Mouse (Mus musculus) CD4-positive, CD25-positive, alpha-beta regulatory T cell, adult 2 months (primary cell): ENCODE measurements around the gene Traf2.

ENCODE experiments used
- DNase-seq: peaks from one replicate; pipeline ENCODE4 v3.0.0-alpha.2; 2012; ENCODE audit warnings: low read depth, low spot score

Gene Traf2

DNA sequence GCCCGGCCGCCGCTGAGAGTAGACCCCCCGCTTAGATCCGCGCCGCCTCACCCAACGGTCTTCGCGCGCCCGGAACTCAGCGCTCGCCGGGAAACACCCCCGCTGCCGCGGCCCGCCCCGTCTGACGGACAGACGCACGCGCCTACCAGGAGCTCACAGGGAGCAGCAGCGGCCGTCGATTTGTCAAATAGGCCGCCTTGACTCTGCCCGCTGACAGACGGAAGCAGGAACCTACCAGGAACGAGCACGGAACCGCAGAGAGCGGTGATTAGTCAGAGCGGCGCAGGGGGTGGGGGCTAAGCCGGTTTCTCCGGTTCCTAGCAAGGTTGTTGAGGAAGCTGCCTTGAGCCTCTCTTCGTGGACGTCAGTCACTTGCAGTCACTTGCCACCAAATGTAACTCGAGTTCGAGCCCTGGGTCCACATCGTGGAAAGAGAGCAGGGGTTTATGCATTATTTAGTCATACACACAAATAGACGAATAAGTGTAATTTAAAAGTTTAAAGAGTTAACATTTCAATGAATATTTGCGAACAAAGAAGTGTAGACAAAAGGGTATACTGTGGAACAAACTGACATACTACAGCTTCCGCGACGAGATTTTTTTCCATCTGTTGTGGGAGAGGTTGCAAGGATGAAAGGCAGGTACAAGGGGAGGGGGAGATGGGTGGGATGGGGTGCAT is at the start of gene Traf2:
Gene Traf2 (minus strand): TSS at position 130 of the 681 bp plus-strand sequence.
- DNase-seq: peak; percentile 99

DNA sequence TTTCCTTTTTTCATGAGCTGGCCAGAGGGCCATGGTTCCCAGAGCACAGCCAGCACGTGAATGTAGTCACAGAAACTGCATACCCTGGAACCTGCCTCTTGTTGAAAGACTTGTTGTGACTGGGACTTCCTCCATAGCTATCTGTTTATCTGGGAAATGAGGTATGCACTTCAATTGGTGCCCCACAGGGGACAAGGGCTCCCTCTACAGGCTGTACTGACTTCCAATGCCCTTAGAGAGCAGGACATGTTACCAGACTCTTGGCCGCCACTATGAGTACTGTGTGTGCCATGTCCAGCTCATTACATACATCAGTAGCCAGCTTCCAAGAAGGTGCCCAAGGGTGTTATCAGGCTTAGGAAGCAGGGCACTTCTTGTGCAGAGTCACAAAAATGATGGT is 45.1 kb upstream of the Traf2 start:
- DNase-seq: peak; percentile 58

DNA sequence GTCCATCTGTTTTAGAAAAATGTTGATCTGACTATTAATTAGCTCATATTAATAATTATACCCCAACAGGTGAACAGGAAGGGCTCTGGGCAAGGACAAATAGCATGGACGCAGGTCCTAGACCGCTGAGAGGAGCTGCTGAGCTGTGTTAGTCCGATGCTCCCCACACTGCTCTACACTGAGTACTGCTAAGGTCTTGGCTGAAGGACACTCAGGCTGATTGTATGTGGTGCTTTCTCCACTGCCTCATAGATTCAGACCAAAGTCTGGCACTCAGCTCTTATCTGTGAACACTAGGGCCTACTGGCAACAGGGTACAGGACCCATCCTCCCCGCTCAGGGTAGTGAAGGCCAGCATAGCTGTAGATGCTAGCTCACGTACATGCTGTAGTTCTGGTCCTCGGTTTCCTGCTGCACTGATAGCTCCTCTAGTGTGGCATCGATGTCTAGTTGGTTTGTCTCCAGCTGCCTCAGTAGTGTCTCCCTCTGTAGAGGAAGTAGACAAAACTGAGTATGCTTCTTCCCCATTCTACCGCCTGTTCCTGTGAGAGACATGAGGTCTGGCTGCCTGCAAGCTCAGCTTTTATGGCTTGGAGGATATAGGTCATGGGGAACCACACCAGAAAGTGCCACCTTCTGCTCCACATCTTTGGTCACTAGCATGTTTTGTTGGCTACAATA is 41.6 kb upstream of the Traf2 start:
- DNase-seq: no peak

DNA sequence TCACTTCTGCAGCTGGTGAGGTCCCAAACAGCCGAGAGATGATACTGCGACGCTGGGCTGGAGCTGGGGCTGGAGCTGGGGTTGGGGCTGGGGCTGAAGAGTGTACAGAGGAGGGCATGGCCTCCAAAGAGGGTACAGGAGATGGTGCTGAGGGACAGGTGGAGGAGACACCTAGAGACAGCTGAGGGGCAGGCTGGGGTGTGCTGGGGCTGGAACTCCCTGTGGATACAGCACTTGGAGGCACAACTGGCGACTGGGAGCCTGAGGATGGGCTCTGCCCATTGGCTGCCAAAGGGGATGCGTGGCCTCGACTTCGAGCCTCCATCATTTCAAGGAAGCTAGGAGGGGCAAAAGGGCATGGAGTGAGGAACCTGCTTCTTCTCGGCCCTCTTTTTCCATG is 40.5 kb upstream of the Traf2 start:
- DNase-seq: no peak

DNA sequence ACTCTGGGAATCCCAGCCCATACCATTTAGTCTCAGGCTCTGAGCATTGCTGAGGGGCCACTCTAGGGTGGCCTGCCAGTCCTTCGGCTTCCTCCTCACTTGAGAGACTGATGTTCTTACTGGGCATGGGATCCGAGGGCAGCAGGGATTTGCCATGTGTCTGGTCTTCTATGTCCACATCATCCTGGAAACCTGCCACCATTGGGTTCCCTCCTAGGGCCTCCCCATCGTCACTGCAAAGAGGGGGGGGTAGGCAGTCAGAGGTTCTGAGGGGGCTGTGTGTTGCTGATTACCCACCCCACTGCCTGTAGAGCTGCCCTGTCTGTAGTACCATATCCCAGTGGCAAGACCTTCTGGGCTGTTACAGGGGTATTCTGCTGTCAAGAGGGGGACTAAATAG is 38.9 kb upstream of the Traf2 start:
- DNase-seq: no peak

DNA sequence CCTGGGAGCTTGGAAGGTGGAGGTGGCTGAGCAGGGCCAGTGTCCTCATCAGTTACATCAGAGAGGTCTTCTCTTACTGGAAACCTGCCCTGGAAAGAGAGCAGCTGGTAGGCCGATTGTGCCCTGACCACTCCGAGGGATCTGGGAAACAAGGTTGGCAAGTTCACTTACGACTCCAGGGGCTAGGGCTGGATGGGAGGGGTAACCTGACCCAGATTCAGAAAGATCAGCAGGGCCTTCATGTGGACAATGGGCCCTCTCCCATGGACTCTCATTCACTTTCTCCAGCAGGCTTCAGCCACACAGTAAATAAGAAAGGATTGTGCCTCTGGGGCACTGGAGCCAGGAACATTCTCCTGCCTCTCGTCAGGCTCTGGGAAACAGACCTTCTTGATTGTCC is 38.1 kb upstream of the Traf2 start:
- no peak for DNase-seq

DNA sequence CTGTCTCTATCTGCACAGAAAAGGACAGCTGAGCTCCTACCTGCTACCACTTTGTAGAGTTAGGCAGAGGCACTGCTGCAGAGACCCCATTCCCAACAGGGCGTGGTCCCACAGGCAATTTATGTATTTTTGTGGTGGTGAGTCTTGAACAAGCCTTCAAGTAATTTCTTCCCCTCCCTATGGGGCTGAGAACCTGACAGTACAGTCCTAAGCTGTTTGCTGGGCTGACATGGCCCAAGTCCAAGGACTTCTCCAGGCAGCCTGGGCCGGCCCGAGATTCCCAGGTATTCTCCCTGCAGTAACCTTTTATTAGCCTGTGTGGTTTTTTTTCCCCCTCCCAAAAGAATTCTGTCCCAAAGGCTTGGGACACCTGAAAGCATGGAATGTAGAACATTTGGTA is 37.4 kb upstream of the Traf2 start:
- no peak for DNase-seq

DNA sequence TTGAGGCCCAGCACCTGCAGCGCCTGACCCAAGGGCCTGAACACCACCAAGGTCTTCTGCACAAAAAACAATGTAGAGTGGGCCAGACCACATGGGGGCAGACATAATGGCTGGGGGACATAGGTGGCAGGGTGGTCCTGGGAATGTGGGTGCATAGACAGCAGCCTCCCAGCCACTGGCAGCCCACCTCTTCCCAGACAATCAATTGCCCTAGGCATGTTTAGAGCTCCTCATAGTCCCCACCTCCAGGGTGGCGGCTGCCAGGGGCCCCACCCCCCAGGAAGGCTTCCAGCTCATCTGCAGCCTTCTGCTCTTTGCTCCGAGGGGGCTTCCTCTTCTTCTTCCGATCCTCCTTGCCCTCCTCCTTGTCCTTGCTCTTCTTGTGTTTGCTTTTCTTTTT is 36.8 kb upstream of the Traf2 start:
- DNase-seq: no peak

DNA sequence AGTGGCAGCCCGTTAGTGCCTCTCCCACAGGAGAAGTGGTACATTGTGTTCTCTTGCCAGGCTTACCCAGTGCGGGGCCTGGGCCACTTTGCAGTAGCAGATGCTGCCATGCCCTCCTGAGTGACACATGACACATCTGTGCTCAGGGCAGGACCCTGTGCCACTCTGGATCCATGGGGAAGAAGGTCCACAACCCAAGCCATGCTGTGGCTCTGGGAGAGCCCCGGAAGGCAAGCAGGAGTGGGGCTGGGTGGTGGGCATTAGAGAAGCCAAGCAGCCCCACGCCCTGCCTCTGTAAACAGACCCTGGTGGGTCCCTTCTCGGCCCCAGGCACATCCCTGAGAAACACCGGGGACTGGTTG is 36.4 kb upstream of the Traf2 start:
- no peak for DNase-seq

DNA sequence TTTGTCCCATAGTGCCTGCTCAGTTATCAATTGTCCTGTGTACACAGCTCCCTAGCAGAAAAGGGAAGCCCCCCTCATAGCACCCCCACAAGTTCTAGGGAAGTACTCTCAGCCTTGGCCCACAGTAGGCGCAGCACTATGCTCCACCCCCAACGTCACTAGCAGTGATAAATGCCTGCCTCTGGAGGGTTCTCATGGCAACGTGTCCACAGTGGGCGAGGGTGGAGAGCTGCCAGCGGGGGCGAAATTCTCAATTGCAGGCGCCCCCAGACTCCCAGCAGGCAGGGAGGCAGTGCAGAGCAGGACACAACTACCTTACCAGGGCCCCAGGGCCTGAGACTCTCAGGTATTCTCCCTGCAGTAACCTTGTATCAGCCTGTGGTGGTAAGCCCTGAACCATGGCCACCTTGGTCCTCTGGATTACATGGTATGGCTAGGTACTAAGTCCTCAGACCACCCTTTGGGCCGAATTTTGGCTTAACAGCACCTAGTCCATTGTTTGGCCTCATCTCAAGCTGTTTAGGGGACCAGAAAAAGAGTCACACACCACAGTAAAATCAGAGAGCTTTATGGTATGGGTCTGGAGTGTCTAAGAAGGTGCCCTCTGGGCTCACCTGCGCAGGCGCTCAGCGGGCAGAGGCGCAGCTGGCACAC is 35.9 kb upstream of the Traf2 start:
- DNase-seq: peak; percentile 11

DNA sequence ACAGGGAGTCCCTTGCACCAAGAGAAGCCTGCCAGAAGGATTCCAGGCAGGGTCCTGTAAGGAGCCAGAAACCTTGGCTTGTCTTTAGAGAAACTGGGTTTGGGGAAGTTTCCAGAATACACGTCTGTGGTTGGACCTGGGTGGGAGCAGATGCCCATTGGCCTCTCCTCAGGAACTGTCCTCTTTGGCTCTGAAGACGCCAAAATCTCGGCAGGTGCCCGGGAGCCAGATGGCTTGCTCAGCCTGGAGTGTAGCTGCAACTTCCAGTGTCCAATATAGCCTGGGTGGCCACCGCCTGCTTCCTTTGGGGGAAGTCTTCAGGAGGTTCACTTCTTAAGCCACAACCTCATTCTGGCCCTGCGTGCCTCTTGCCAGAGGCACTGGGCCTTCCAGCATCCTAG is 35.2 kb upstream of the Traf2 start:
- DNase-seq: no peak

DNA sequence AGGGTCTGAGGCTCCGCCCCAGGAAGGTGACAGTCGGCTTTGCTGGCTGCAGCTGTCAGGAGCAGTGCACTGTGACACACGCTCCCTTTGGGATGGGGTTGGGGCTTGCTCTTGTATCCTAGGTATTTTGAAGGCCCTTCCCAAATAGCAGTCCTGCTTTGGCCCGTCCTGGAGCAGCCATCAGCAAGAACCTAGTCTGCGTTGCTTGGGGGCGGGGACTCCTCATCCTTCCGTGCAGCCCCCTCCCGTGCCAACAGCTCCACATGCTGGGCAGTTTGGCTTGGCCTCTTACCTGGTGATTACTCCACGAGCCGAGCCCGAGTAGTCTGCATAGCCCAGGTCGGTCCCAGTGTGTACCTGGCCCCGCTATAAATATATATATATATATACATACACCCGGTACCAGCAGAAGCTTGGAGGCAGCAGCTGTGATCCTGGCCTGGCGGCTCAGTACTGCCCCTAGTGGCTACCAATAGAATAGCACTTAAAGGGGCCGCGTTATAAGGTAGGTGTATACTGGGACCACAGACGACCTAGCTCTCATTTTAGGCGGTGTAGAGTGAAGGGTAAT is 34.6 kb upstream of the Traf2 start, which contains the start of gene Ajm1:
Gene Ajm1 (minus strand): TSS at position 464 of the 571 bp plus-strand sequence.
- DNase-seq: peak; percentile 87

DNA sequence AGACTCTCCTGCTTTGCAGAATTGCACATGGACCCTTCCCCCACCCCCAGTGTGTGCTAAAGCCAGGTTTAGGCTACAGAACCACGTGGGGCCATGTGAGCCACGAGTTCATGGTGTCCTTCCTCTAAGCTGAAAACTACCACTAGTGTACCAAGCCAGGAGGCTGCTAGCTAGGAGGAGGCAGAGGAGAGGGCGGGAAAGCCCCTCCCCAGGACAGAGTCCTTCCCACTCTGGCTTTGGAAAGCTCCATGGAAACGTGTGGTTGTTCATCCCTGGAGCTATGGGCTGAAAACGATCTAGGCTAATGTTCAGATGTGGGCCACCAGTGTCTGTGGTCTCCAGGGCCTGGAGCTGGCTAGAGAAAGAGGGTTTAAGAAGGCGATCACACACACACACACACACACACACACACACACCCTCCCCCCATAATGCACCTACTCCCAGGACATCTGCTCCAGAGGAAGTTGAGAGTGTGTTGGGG is 33.9 kb upstream of the Traf2 start:
- DNase-seq: peak; percentile 26

DNA sequence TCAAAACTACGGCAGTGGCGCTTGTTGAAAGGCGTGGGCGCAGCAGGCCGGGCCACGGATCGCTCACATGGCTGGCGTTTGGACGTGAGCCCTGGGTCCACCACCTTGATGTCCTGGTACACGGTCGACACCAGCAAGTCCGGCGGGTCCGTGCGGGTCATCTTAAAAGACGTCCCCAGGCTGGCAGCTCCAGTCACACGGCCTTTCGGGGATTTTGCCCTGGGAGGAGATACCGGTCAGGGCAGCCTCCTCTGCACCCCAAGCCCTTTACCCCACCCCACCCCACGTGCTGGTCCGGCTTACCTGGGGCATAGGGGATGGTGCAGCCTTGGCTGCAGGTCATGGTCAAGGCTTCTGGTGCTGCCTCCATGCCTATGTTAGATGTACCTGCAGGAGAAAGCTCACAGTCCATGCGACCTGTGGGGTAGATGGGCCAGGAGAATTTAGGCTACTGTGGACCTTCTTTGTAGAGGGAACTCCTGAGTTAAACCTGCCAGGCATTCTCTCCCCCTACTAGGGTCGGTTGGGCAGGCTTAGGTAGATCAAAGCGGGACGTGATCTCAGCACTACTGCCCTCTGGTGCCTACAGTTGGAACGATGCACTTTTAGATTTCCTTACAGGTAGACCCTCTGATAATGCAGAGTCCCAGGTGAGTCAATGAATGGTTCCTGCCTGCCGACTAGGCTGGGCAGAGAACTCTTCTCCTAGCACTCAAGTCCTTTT is 33.2 kb upstream of the Traf2 start:
- peak; percentile 85 for DNase-seq

DNA sequence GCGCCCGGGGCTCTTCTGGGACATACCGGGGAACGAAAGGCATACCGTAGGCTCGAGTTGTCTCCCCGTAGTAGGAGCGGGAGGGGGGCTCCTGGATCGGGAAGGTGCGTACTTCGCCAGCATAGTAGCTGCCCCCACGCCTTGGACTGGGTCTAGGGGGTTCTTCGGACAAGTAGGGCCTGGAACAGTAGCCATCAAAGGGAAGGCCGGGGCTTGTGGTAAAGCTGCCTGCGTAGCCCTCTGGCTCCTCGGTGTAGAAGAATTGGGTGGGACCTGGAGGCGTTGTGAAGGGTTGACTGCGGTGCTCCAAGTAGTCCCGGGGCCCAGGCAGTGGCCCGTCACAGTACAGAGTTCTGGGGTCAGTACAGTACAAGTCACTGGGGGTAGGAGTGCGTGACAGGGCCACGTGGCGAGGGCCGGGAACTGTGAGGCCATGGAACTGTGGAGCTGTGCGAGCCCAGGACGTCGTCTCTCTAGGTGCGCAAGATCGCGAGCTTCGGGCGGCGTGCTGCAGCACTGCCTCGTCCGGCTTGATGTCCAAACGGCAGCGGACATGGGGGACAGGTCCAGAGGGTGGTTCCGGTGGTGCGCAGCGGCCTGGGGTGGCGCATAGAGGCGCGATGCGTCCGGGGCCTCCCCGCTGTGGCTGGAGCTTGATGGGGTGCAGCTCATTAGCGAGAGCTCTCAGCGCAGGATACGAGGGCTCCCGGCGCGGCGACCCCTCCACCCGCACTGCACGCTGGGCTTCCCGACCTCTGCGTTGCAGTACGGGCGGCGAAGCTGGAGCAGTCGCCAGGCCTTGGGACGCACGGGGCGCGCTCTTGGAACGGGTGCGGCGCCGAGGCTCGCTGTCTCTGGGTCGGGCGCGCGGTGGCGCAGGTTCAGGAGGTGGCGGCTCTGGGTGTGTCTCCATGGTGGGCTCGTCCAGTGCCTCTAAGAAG is 32.3 kb upstream of the Traf2 start:
- DNase-seq: peak; percentile 40

DNA sequence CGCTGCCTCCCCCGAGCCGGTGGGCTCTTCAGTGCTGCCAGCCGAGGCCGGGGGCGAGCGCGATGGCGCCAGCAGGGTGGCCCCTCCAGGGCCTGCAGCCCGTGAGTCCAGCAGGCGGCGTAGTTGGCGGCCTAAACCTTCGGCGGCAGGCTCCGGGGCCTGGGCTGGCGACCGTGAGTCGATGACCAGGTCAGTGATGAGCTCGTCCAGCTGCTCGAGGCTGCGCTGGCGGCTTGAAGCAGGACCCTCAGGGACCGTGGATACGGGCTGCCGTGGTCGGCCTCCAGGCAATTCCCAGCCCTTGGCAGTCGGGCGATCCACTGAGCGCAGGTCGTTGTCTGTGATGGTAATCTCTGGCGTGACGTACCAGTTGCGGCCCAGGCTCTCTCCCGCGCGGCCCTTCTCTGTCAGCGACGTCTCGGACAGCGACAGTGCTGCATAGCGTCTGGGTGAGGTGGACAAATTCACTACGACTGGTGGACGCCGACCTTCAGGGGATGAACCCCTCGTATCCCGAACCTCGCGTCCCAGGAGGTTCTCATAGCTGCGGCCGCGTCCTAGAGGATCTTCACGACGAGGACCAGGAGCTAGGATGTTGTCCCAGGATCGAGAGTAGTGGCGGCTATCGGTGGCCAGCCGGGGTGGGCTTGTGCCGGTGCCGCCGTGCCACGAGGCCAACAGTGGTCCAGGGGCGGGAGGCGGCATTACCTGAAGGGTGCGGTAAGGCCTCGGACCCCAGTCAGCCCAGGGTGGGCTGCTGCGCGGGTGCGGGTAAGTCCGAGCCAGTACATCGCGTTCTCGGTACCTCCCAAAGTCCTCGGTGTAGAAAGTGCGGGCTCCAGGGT is 31.4 kb upstream of the Traf2 start:
- DNase-seq: peak; percentile 50

DNA sequence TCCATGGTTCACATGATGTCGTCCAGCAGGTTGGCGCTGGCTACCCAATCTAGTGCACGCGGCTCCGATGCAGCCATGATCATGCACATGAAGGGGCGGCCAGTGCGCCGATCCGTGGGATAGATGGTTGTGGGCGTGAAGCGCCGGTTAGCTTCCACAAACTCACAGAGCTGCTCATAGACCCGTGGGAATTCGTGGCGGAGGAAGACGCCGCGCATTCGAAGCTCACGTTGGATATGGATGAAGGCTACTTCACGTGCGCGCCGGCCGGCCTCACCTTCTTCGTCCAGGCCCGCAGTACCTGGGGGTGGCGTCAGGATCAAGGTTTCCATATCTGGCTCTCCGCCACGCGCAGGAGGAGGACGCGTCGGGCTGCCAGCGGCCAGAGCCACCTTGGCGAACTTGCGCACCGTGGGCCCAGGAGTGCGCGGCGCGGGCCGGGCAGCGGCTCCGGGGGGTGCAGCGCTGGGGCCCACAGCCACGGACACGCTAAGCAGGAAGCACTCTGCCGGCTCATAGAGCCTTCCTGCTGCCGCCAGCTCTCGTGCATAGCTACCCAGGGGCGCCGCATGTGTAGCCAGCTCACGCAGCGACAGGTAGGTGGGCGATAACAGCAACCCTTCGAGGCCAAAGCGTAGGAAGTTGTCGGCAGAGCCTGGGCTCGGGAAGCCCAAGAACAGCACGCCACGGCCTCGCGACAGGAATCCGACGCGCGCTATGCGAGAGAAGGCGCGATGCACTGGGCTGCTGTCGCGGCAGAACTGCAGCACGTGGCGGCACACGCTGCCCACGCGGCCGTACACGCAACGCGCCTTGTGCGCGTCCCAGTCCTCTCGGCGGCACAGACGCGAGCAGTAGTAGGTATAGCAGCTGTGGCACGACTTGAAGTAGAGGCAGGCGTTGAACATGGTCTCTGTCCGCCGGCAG is 30.5 kb upstream of the Traf2 start:
- peak; percentile 66 for DNase-seq

DNA sequence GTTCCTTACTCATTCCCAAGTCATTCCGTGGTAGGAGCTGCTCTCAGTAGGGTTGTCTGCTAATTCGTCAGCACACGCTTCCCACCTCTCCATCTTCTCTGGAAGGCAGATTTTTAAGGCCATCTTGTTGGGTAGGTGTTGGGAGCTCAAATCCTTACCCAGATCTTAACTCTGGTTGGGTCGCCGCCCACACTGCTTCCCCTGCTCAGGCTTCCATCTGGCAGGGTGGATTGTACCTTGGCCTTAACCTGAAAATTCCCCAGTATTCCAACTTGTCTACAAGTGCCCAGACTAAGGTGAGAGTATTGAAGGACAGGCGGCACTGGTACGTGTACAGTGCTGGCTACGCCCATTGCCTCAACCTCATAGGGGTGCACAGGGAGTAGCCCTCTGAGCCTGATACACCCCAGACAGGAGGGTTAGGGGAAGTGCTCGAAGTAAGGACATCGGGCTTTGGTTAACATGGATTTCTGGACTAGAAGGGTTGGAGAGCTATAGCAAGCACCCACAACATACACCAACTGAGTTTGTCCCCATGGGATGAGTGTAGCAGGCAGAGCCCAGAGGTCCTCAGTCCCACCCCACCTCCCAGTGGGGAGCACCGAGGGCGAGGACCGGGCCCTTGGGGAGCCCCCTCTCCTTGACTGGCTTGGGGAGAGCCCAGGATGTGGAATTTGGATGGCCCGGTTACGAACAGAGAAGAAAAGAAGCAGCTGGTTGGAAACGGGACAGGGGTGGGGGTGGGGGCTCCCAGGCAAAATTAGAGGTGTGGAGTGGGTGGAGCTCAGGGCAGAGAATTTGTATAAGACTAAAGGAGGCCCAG is 29.5 kb upstream of the Traf2 start:
- no peak for DNase-seq
